Mouse (Mus musculus) midbrain, embryonic 13.5 days (tissue): Measurements from ENCODE around the gene Gipc3. TPM values are rescaled to one million over a fixed set of nuclear protein-coding genes. Genes with fewer than 3 reads are reported as not detected.
A peak's percentile ranks its signal among the peaks of the same experiment; 100 is the strongest.

Experiments
- ATAC-seq: fragments of 200-750 bp; cut with Nextera tagmentation; 2 replicates; pipeline ENCODE4 v1.8.0; 2017; ENCODE audit warnings: mild to moderate bottlenecking, moderate TSS enrichment, moderate library complexity
- H3K27ac ChIP-seq: fragments of 300-500 bp; sonication (generic); 2 replicates; pipeline ENCODE4 v1.5.1; 2015; ENCODE audit warnings: inconsistent platforms, mild to moderate bottlenecking, moderate library complexity
- H3K27me3 ChIP-seq: fragments of 300-500 bp; sonication (generic); 2 replicates; pipeline ENCODE4 v1.6.1; 2015; ENCODE audit warnings: mild to moderate bottlenecking, inconsistent platforms
- H3K36me3 ChIP-seq: fragments of 300-500 bp; sonication (generic); 2 replicates; pipeline ENCODE4 v1.6.1; 2015; ENCODE audit warnings: mild to moderate bottlenecking, inconsistent platforms
- H3K4me1 ChIP-seq: fragments of 300-500 bp; sonication (generic); replicated peaks from 2 replicates; pipeline ENCODE4 v1.6.1; 2015; ENCODE audit warnings: inconsistent platforms
- H3K4me2 ChIP-seq: fragments of 300-500 bp; sonication (generic); replicated peaks from 2 replicates; pipeline ENCODE4 v1.6.1; 2015; ENCODE audit warnings: moderate library complexity, mild to moderate bottlenecking, inconsistent platforms
- H3K4me3 ChIP-seq: fragments of 300-500 bp; sonication (generic); replicated peaks from 2 replicates; pipeline ENCODE4 v1.5.1; 2015; ENCODE audit warnings: mild to moderate bottlenecking, inconsistent platforms
- H3K9ac ChIP-seq: fragments of 300-500 bp; sonication (generic); replicated peaks from 2 replicates; pipeline ENCODE4 v1.6.1; 2015; ENCODE audit warnings: mild to moderate bottlenecking, inconsistent platforms
- H3K9me3 ChIP-seq: fragments of 300-500 bp; sonication (generic); 2 replicates; pipeline ENCODE4 v1.6.1; 2016; ENCODE audit warnings: mild to moderate bottlenecking, inconsistent platforms
- WGBS: fragments of 180-500 bp; shearing (Covaris S2); methylation state at CpG from one replicate; pipeline ENCODE4 v1.1.7; 2015; 5-methylcytosine and 5-hydroxymethylcytosine counted together
- polyA plus RNA-seq: library from polyadenylated mRNA; unstranded; fragments of >200 nt; fragmentation: Nextera tagmentation; extraction: Ambion mirVana; gene quantifications from 2 replicates; pipeline ENCODE4 v1.2.1, GENCODE M21; 2015

The Gipc3 gene
- polyA plus RNA-seq, 1 experiment from 2014 or later, result not detected

DNA sequence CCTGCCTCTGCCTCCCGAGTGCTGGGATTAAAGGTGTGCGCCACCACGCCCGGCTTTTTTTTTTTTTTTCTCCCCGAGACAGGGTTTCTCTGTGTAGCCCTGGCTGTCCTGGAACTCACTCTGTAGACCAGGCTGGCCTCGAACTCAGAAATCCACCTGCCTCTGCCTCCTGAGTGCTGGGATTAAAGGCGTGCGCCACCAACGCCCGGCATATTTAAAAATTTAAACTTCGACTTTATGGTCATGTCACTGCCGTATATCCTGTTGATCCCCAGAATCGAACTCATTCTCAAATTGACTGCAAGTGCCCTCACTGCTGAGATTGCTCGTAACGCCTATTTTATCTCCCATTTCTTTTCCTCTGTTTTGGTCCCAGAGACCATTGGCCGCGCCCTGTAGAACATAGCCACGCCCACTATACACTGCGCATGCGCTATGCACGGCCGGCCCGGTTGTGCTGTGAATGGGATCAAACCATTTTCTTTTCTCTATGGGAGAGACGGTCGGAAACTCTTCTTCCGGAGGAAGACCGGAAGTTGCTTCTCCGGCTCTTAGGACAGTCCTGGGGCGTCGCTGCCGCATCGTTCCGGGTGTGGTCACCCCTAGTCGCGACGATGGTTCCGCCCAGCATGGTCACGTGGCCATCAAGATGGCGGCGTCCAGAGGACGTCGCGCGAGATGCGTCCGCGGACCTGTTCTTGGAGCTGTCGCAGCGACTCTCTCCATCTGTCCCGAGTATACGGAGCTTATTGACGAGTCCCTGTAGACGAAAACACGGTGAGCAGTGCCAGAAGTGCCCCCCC is 40.9 kb upstream of the Gipc3 start, which contains the start of the genes Dohh and Gm48551:
Dohh (plus strand) TSS at position 627 of the 803 bp plus-strand sequence.
Gm48551 (plus strand) TSS at position 665 of the 803 bp plus-strand sequence.
- Histone ChIP-seq H3K27me3 (no peaks in the 10 kb centered on the region), H3K27ac (peak within 1 kb of the TSS; percentile 85), H3K4me2 (peak within 1 kb of the TSS; percentile 76), H3K9ac (peak within 1 kb of the TSS; percentile 87), H3K9me3 (no peaks in the 10 kb centered on the region), H3K4me1 (peaks cover 19% of the 10 kb centered on the region), H3K36me3 (peaks cover 34% of the 10 kb centered on the region), H3K4me3 (peak within 1 kb of the TSS; percentile 96)
- WGBS, result 8% methylated on average over 53 of the region's 54 CpGs
- ATAC-seq, result peak; percentile 96

DNA sequence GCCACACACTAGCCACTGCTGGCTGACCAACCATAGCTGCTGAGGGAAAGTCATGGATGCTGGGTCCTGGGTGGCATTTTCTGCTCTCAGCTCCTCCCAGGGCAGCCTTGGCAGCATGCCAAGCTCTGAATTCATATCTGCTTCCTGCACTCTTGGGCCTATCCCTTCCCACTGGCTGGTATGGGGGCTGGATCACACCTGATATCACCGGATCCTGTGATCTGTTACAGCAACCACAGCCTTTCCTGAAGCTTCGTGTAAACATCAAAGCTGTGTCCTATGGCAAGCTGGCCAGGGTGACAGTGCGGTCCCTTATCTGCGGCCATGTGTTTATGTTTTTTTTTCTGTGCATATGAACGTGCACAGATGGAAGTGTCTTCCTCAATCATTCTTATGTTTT is 39.0 kb upstream of the Gipc3 start:
- WGBS, result 89% methylated on average over 5 of the region's 5 CpGs
- Histone ChIP-seq H3K4me1 (peaks cover 28% of the 10 kb centered on the region), H3K27me3 (no peaks in the 10 kb centered on the region), H3K9me3 (no peaks in the 10 kb centered on the region), H3K4me3 (no peak overlapping the region), H3K36me3 (peaks cover 15% of the 10 kb centered on the region), H3K9ac (0 out of 2 replicates have a peak overlapping the region, but pooled peaks have one; percentile 16), H3K4me2 (no peak overlapping the region), H3K27ac (no peak overlapping the region)
- no peak for ATAC-seq

DNA sequence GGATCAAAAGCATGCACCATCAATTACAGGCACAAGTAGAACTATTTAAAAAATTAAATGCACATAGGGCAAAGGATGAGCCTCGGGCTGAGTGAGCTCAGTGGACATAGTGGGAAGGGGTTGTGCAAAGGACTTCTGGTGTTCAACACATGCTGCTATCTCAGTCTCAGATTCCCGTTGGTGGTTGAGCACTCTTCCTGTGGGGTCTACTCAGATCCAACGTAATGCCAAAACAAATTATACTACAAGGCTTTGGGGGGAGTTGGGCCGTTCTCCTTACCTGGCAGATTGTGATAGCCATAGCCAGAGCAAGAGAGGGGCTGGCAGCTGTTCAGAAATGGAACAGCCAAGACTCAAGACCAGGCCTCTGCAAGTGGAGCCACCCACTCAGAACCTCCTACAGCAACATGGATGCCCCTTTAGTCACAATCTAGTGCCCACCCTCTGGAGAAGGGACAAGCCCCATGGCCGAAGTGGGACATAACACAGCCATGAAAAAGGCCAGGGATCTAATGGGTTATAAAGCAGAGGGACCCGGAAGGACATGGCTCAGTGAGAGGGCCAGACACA is 36.8 kb upstream of the Gipc3 start:
- H3K4me2 ChIP-seq, result no peak overlapping the region
- H3K36me3 ChIP-seq, result peaks cover 9% of the 10 kb centered on the region
- ATAC-seq, result no peak
- H3K9ac ChIP-seq, result no peak overlapping the region
- no peak overlapping the region for H3K4me3 ChIP-seq
- H3K27ac ChIP-seq, result no peak overlapping the region
- 93% methylated on average over 6 of the region's 6 CpGs for WGBS
- no peaks in the 10 kb centered on the region for H3K9me3 ChIP-seq
- H3K4me1 ChIP-seq, result peaks cover 34% of the 10 kb centered on the region
- no peaks in the 10 kb centered on the region for H3K27me3 ChIP-seq

DNA sequence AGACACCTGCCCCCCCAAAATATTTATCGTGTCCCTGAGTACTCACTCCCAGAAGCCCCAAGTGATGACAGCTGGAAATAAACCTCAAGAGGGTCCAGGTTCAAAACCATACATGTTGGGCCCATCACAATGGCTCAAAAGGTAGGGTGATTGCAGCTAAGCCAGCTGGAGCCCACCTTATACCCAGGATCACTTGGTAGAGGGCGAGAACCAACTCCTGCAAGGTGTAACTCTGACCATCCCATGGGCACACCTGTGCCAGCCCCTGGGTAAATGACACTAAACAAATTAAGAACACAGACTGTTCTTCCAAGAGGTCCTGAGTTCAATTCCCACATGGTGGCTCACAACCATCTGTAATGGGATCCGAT is 36.1 kb upstream of the Gipc3 start:
- WGBS, result 60% methylated on average over 3 of the region's 3 CpGs

DNA sequence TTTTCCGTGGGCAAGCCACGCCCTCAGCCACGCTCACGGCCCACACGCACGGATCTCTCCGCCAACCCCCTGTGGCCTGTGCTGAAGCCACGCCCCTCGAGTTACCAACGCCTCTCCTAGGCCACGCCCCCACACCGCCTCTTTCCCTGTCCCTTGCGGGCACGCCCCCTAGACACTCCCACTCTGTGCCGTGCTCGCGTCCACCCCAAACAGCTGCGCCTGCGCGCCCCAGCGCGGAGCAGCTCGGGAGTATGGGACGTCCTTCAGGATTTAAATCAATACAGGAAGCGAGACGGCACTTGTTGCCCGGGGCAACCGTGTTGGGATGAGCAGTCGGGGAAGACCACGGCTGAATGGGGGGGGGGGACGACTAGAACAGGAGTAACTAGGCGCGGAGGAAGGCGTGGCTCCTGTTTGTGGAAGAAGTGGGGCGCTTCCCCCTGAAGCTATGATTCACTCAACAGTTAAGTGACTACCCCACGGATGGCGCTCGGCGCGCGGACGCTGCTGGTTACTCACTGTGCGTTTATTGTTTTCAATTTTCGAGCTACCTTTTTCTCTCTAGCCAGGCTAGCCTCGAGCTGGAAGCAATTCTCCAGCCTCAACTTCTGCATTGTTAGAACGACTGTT is 35.6 kb upstream of the Gipc3 start:
- WGBS, result under 1% methylated on average over 46 of the region's 46 CpGs
- peak overlapping the region; percentile 84 for H3K4me2 ChIP-seq
- peak overlapping the region; percentile 60 for H3K9ac ChIP-seq
- H3K4me1 ChIP-seq, result peaks cover 33% of the 10 kb centered on the region
- peak overlapping the region; percentile 84 for H3K27ac ChIP-seq
- peak; percentile 95 for ATAC-seq
- no peaks in the 10 kb centered on the region for H3K9me3 ChIP-seq
- H3K36me3 ChIP-seq, result peaks cover 20% of the 10 kb centered on the region
- H3K27me3 ChIP-seq, result no peaks in the 10 kb centered on the region
- peak overlapping the region; percentile 79 for H3K4me3 ChIP-seq

More for the DNA sequence above, 36.1 kb upstream of the Gipc3 start:
- Histone ChIP-seq H3K27ac (peak overlapping the region; percentile 84), H3K9ac (peak overlapping the region; percentile 60), H3K4me2 (peak overlapping the region; percentile 84), H3K27me3 (no peaks in the 10 kb centered on the region), H3K36me3 (peaks cover 15% of the 10 kb centered on the region), H3K4me1 (peaks cover 32% of the 10 kb centered on the region), H3K4me3 (peak overlapping the region; percentile 79), H3K9me3 (no peaks in the 10 kb centered on the region)
- ATAC-seq, result no peak; the same call in 1 of the 2 replicates

DNA sequence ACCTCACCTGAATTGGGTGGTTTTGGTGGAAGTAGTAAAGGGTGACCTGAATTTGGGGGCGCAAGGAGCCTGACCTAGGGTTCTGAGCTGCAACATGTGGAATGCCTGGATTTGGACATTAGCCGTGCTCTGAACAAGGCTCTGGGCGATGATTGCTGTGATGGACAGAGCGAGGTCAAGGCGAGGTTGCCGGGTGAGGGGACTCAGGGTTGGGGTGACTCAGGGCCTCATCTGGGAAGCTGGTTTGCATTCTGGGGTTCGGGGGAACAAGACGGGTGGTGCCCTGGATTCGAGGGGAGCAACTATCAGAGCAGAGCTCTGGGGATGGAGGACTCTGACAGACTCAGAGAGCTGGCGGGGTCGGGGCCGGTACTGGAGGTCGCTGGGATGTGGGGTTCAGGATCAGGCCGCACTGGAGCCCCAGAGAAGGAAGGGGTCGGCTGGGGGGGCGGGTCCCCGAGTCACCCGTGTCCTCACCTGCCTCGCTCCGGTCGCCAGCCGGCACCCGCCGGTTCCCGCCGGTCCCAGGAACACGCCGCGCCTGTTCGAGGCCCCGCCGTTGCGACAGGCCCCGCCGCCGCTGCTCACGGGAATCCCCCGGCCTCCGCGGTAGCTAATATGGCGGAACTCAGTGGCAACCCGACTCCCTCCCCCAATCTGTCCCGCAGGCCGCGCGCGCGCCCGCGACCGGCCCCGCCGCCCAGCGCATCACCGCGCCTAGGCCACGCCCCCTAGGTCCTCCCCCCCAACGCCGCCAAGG is 34.9 kb upstream of the Gipc3 start, which contains the start of gene Fzr1:
Fzr1 (minus strand) TSS at position 724 of the 760 bp plus-strand sequence.
- Histone ChIP-seq H3K4me1 (peaks cover 37% of the 10 kb centered on the region), H3K27me3 (no peaks in the 10 kb centered on the region), H3K36me3 (peaks cover 27% of the 10 kb centered on the region), H3K4me2 (peak within 1 kb of the TSS; percentile 84), H3K4me3 (peak within 1 kb of the TSS; percentile 79), H3K9ac (peak within 1 kb of the TSS; percentile 93), H3K9me3 (no peaks in the 10 kb centered on the region), H3K27ac (peak within 1 kb of the TSS; percentile 84)
- ATAC-seq, result peak; percentile 71
- 1% methylated on average over 59 of the region's 59 CpGs for WGBS

DNA sequence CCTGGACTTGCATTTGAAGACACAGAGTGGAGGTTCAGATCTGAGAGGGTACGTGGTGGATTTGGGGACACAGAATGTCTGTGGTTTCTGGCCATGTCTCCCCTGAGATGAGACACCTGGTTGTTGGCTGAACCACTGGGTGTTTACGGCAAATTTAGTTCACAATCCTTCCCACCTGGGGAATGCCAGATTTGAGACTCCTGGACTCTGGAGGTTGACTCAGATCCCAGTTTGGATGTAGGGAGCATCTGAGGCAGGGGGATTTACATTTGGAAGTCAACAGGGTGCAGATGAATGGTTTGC is 34.2 kb upstream of the Gipc3 start:
- ATAC-seq, result no peak
- Histone ChIP-seq H3K4me1 (peaks cover 37% of the 10 kb centered on the region), H3K27me3 (no peaks in the 10 kb centered on the region), H3K9me3 (no peaks in the 10 kb centered on the region), H3K9ac (peak overlapping the region; percentile 93), H3K4me3 (peak overlapping the region; percentile 79), H3K27ac (no peak overlapping the region), H3K4me2 (peak overlapping the region; percentile 84), H3K36me3 (peaks cover 30% of the 10 kb centered on the region)
- WGBS, result 67% methylated on average over 2 of the region's 2 CpGs

DNA sequence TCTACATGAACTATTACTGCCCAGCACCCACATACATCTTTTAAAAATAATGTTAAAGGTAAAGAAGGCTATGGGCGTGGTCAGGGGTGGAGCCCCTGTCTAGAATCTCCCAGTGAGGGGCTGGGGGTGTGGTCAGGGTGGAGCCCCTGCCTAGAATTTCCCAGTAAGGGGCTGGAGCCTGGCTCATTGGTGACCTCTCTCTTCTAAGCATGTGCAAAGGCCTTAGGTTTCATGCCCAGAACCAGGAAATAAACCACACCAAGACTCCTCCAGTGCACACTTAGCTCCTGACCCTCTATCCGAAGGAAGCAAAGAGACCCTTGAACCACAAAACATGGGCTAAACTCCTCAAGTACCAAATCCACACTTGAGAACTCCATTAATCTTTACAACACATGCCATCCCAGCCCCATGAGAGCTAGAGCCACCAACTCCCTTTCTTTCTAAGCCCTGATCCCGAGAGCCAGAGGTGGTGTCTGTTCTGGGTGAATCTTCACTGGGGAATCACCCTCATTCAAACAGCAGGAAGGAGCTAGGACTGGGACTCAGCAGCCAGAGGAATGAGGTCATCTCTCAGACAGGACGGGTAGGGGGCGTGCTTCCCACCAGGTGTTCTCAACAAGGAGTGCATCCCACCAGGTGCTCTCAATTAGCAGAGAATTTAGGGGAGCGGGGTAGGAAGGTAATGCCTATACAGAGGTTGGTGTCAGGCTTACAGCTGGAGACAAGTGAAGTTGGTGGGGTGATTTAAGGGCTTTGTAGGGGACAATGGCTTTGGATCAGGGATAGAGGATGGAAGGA is 33.7 kb upstream of the Gipc3 start:
- Histone ChIP-seq H3K4me3 (peak overlapping the region; percentile 79), H3K9ac (peak overlapping the region; percentile 93), H3K9me3 (no peaks in the 10 kb centered on the region), H3K4me1 (peaks cover 37% of the 10 kb centered on the region), H3K36me3 (peaks cover 35% of the 10 kb centered on the region), H3K27me3 (no peaks in the 10 kb centered on the region), H3K27ac (no peak overlapping the region), H3K4me2 (peak overlapping the region; percentile 84)
- no peak for ATAC-seq
- 46% methylated on average over 6 of the region's 6 CpGs for WGBS

DNA sequence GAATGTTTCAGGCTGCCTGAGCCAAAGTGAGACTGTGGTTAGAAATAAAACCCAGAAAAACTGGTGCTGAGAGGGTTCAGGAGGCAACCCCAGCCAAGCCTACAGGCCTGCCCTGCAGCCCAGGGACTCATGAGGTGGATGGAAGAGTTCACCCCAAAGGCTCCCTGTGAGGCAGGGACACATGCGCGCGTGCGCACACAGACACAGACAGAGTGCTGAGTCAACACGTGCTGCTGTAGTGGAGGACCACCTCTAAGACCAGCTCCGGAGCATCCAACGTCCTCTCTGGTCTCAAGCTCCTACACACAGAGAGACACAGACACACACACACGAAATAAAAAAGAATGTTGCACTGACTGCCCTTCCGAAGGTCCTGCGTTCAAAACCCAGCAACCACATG is 32.3 kb upstream of the Gipc3 start:
- H3K4me3 ChIP-seq, result no peak overlapping the region
- H3K36me3 ChIP-seq, result peaks cover 50% of the 10 kb centered on the region
- WGBS, result 94% methylated on average over 10 of the region's 10 CpGs
- no peaks in the 10 kb centered on the region for H3K9me3 ChIP-seq
- H3K9ac ChIP-seq, result no peak overlapping the region
- H3K4me2 ChIP-seq, result no peak overlapping the region
- no peak for ATAC-seq
- H3K27ac ChIP-seq, result no peak overlapping the region
- H3K4me1 ChIP-seq, result peaks cover 37% of the 10 kb centered on the region
- no peaks in the 10 kb centered on the region for H3K27me3 ChIP-seq

DNA sequence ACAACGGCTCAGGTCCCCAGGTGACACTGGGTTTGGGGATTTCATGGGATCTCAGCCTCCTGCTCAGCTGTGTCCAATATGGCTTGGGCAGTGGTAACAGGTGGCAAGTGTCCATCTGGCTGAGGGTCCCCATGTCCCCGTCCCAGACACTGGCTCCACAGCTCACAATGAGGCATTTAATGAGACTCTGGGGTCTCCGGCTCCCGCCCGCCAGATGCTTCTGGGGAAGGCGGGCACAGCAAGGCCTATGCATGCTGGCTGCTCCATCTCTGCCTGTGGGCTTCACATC is 24.1 kb upstream of the Gipc3 start:
- no peak overlapping the region for H3K4me2 ChIP-seq
- H3K27me3 ChIP-seq, result peaks cover 25% of the 10 kb centered on the region
- H3K4me1 ChIP-seq, result peaks cover 45% of the 10 kb centered on the region
- no peaks in the 10 kb centered on the region for H3K9me3 ChIP-seq
- no peak overlapping the region for H3K4me3 ChIP-seq
- H3K9ac ChIP-seq, result no peak overlapping the region
- no peak for ATAC-seq
- no peak overlapping the region for H3K27ac ChIP-seq
- 72% methylated on average over 6 of the region's 6 CpGs for WGBS
- peaks cover 69% of the 10 kb centered on the region for H3K36me3 ChIP-seq

DNA sequence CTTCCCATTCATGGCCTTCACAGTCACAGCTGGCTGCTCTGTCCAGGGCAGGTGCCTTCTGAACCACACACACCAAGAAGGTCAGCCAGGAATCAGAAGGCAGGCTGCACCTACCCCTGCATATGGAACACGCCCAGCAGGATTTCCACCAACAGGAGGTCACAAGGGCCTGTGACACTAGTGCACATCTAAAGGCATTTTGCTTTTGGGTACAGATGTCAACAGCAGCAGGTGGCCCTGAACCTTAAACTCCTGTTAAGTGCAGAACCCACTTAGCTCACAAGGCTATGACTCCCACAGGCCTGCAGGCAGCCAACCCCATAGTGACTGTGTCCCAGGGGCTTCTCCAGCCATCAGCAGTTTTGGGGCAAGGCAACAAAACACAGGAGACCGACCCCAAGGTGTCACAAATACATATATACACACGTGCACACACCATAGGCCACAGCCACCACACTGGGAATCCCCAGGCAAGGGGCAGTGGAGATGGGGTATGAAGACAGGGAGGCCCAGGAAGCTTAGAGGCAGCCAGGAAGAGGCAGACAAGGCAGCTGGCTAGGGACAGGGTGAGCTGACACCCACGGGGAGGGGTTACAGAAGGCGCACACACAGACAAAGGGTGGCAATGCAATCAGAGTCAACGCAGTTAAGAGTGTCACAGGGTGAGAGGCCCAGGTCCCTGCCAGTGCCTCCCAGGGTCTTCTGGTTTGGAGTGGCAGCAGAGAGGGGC is 23.6 kb upstream of the Gipc3 start:
- no peak overlapping the region for H3K4me3 ChIP-seq
- H3K27ac ChIP-seq, result 0 out of 2 replicates have a peak overlapping the region, but pooled peaks have one; percentile 5
- H3K27me3 ChIP-seq, result peaks cover 25% of the 10 kb centered on the region
- no peaks in the 10 kb centered on the region for H3K9me3 ChIP-seq
- 67% methylated on average over 6 of the region's 6 CpGs for WGBS
- no peak overlapping the region for H3K4me2 ChIP-seq
- ATAC-seq, result no peak
- peaks cover 67% of the 10 kb centered on the region for H3K36me3 ChIP-seq
- peaks cover 45% of the 10 kb centered on the region for H3K4me1 ChIP-seq
- H3K9ac ChIP-seq, result no peak overlapping the region
